ENCODE assay signal across 24 mouse cellular contexts in the genomic region with DNA sequence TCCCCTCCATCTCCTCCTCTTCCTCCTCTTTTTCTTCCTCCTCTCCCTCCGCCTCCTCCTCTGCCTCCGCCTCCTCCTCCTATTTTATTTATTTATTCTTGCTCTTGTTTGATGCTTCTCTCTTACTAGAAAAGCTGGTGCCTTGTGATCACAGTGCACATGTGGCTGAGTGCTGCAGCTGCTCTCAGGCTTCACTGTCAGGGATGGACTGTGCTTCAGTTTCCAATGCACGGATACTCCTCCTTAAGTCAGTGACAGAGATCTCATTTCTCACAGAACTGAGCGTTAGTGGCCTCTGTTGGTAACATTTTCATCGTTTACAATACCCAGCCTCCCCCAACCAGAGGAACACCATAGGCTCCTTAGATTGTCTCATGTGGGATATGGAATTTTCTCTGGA.
"Had no signal": no experiment of that assay in that cellular context is flagged by ENCODE, and none has a peak within 500 bp of the region (broad histone marks: within the 10 kb centered on the region; RNA-seq: fewer than 3 reads in every experiment).

No protein-coding gene starts in this region.

- H3K4me1 ChIP-seq: hindbrain, embryonic 15.5 days; kidney, embryonic 15.5 days; limb, embryonic 15.5 days; liver, embryonic 12.5 days had no signal

- H3K27me3 ChIP-seq: heart, embryonic 13.5 days; heart, embryonic 15.5 days; hindbrain, embryonic 13.5 days; hindbrain, embryonic 15.5 days; kidney, embryonic 15.5 days; limb, embryonic 15.5 days; liver, embryonic 12.5 days had no signal

- H3K36me3 ChIP-seq: heart, embryonic 15.5 days; liver, embryonic 12.5 days had no signal

- H3K4me3 ChIP-seq: heart, adult 2 months; heart, embryonic 13.5 days; heart, embryonic 15.5 days; hindbrain, embryonic 13.5 days; hindbrain, embryonic 15.5 days; kidney, embryonic 15.5 days; layer of hippocampus, adult 2 months; left cerebral cortex, adult 2 months; limb, embryonic 15.5 days; liver, embryonic 12.5 days had no signal

- H3K27ac ChIP-seq: heart, adult 2 months; heart, embryonic 15.5 days; hindbrain, embryonic 13.5 days; hindbrain, embryonic 15.5 days; hindbrain, postnatal 0 days; kidney, embryonic 15.5 days; kidney, postnatal 0 days; layer of hippocampus, adult 2 months; left cerebral cortex, adult 2 months; limb, embryonic 15.5 days; liver, embryonic 12.5 days had no signal

- ATAC-seq: hindbrain, postnatal 0 days; intestine, embryonic 16.5 days; liver, embryonic 12.5 days had no signal

- H3K9me3 ChIP-seq: heart, embryonic 13.5 days; heart, embryonic 15.5 days; hindbrain, embryonic 13.5 days; hindbrain, embryonic 15.5 days; kidney, embryonic 15.5 days; limb, embryonic 15.5 days; liver, embryonic 12.5 days had no signal

- DNase-seq: gastrocnemius, postnatal 14 days; gastrocnemius, postnatal 36 days; heart, adult 11 months; heart, adult 2 months; heart, postnatal 14 days; heart, postnatal 36 days; kidney, adult 11 months; kidney, adult 2 months; kidney, adult 9 months; kidney, postnatal 14 days; kidney, postnatal 4 days had no signal

- H3K4me2 ChIP-seq: heart, embryonic 11.5 days; heart, embryonic 13.5 days; heart, embryonic 15.5 days; hindbrain, embryonic 13.5 days; hindbrain, embryonic 15.5 days; kidney, embryonic 15.5 days; limb, embryonic 15.5 days; liver, embryonic 12.5 days had no signal

- H3K9ac ChIP-seq: heart, embryonic 13.5 days; heart, embryonic 15.5 days; hindbrain, embryonic 13.5 days; hindbrain, embryonic 15.5 days; kidney, embryonic 15.5 days; limb, embryonic 15.5 days; liver, embryonic 12.5 days had no signal
